Mouse (Mus musculus): ENCODE data around the gene Lhx1. TPM values are rescaled to one million over a fixed set of nuclear protein-coding genes. Genes with fewer than 3 reads are reported as not detected.

Lhx1 gene
- polyA plus RNA-seq, 1 experiment from 2014 or later, result 0.06 TPM

Other genes starting within 250 kb of the Lhx1 start
- gene Aatf, start 12.0 kb downstream of the Lhx1 start, polyA plus RNA-seq (2015; fragmentation: Nextera tagmentation; extraction: Ambion mirVana), result 54.1 and 55.7 TPM in 2 replicates